Mouse (Mus musculus) brain, embryonic 14.5 days (tissue): ENCODE measurements at regions not wholly inside any gene's neighbourhood (a gene's known extent, or its start where the extent isn't known, plus 50 kb on each side); places are given as distances from the start of the nearest gene placed in this dataset.

Experiments
- CTCF ChIP-seq: fragments of 200-500 bp; IDR thresholded peaks from 2 replicates; pipeline ENCODE4 v1.5.1; 2012; ENCODE audit warnings: inconsistent platforms, mild to moderate bottlenecking, moderate library complexity, borderline replicate concordance; ENCODE audit not compliant: insufficient read depth, insufficient read length; ENCODE audit errors: extremely low read depth
- POLR2A ChIP-seq: fragments of 200-500 bp; IDR thresholded peaks from 2 replicates; pipeline ENCODE4 v1.6.1; 2012; ENCODE audit warnings: mild to moderate bottlenecking, inconsistent platforms, borderline replicate concordance; ENCODE audit not compliant: poor library complexity, insufficient read depth, insufficient read length, severe bottlenecking; ENCODE audit errors: extremely low read depth

DNA sequence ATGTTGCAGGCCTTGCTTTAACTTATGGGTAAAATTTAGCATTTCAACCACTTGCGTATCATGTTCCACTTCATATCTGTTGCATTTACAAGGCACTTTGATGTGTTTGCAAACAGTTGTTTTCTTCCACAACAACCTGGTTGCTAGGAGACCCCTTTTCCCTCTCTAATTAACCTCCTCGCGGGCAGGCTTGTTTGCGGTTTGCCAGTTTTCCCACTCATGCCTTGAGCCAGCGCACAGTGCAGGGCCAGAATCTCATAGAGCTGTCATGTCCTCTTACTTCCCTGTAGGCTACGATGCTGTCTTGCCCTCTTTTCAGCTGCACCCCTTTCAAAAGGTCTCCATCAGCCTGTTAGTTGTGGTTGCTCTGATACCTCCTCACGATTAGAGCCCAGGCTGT is 199.3 kb downstream of the Tgfb2 start:
- no peak for TF ChIP-seq CTCF
- TF ChIP-seq POLR2A, result no peak
